Mouse (Mus musculus): Measurements from ENCODE around the gene Gm5294.

The Gm5294 gene

GRCm38 (mm10) chr5:138849682-138850461 is 30.0 kb downstream of the Gm5294 start:
- peak; percentile 33 to 41 for DNase-seq

DNA sequence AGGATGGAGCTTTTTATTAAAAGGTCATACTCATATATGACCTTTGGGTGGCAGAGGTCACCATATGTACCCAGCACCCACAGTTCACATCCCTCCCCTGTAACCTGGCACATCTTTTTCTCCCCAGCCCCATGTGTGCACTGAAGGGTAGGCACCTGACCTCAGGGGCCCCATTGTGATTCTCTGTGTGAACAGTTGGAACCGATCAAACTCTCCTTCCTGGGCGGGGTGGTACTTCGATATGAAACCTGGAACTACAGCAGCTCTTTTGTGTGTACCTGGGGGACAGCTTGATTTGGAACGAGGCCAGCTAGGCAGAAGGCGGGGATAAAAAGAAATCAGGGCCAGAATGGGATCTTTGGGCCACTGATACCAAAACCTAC is 30.6 kb downstream of the Gm5294 start:
- peak in 1 of 2 experiments; percentile 28 for DNase-seq

DNA sequence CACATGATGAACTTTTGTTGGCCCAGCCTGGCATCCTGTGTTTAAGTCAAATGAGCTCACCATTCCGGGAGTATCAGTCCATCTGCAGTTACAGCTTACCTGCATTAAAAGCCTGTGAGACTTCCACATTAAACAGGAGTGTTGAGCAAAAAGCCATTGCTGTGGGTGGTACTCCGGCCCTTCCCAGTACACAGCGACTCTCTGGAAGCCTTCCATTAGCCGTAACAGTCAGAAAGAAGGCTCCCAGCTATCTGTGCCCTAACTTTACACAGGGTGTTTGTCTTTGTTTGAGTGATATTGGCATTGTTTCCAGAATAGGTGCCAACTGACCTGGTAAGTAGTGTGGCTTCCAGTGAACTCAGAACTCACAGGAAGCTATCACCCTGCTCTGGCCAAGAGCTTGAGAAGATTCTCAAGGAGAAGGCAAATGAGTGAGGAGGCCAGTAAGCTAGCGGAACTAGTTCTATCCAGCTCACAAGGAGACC is 31.5 kb downstream of the Gm5294 start:
- DNase-seq: no peak

- DNase-seq: no peak
Observed at GRCm38 (mm10) chr5:138852151-138852550, 32.3 kb downstream of the Gm5294 start.

DNA sequence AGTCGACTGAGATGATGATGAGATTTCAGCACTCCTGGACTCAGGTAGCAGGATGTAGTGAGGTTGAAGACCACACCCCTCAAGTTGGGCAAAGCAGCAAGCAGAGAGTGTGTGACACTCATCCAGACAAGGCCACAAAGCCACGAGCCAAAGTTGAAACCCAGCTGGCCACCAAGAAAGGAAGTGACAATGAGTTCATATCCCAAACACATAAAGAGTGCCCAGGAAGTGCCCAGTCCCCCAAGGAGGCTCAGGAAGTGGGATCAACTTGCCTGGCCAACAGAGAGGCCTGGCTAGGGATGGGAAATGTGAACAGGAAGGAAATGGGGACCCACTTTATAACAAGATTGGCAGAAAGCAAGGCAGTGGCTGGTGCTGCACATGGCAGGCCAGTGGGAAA is 33.5 kb downstream of the Gm5294 start:
- DNase-seq: no peak

GRCm38 (mm10) chr5:138857010-138857617 is 37.2 kb downstream of the Gm5294 start:
- DNase-seq: peak; percentile 92 to 93

DNA sequence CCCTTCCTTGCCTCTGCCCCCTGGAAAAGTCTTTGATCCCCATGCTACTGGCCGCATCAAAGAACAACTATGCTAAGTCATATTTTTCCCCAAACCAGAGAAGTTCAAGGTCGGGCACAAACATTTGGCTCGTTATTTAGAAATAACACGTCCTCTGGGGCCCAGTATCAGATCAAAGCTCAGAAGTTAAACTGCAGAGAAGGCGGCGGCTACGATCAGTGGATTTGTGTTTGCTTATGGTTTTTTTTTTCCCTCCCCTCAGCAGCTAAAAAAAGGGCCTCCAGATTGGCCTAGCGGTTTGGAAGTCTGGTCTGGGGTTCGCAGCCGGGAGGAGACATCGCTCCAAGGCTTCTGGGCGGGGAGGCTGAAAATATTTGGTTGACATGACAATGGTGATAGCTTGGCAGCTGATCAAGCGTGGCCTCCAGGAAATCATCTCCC is 38.0 kb downstream of the Gm5294 start:
- DNase-seq: peak; percentile 74 to 79

DNA sequence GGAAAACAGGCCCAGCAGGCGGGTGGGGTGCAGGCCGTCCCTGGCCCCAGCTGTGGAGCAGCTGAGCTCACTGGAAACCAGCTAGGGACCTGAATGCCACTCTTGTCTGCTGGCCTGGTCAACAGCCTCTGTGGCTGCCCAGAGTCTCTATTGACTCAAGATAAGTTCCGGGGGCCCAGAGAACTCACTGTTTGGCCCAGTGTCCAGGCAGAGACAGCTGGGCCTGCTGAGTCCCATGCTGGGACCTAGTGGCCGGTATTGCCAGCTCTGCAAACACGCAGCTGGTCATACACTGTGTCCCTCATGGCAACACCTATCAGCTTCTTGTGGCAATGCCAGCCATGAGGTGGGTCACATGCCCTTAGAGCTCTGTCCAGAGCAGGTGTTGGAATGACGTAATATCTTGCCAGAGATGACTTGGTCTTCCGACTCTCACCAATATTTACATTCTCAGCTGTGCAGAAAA is 43.8 kb downstream of the Gm5294 start:
- peak; percentile 76 to 84 for DNase-seq

- DNase-seq: peak; percentile 54 to 61
Observed at GRCm38 (mm10) chr5:138864166-138864565, 44.3 kb downstream of the Gm5294 start.

GRCm38 (mm10) chr5:138864880-138865279 is 45.0 kb downstream of the Gm5294 start:
- DNase-seq: peak in 1 of 2 experiments; percentile 12

- no peak for DNase-seq
Observed at GRCm38 (mm10) chr5:138865637-138866036, 45.8 kb downstream of the Gm5294 start.

Data from cerebellum, postnatal 10 days (tissue).